Mouse (Mus musculus) urinary bladder, postnatal 0 days (tissue): ENCODE results near the gene Trim41. TPM values are rescaled to one million over a fixed set of nuclear protein-coding genes. Genes with fewer than 3 reads are reported as not detected.

Source experiments
- polyA plus RNA-seq: library from polyadenylated mRNA; unstranded; fragments of >200 nt; fragmentation: Nextera tagmentation; extraction: Ambion mirVana; gene quantifications from 2 replicates; pipeline ENCODE4 v1.2.1, GENCODE M21; 2015

Trim41 gene
- polyA plus RNA-seq: 2.9 and 3.3 TPM in 2 replicates

DNA sequence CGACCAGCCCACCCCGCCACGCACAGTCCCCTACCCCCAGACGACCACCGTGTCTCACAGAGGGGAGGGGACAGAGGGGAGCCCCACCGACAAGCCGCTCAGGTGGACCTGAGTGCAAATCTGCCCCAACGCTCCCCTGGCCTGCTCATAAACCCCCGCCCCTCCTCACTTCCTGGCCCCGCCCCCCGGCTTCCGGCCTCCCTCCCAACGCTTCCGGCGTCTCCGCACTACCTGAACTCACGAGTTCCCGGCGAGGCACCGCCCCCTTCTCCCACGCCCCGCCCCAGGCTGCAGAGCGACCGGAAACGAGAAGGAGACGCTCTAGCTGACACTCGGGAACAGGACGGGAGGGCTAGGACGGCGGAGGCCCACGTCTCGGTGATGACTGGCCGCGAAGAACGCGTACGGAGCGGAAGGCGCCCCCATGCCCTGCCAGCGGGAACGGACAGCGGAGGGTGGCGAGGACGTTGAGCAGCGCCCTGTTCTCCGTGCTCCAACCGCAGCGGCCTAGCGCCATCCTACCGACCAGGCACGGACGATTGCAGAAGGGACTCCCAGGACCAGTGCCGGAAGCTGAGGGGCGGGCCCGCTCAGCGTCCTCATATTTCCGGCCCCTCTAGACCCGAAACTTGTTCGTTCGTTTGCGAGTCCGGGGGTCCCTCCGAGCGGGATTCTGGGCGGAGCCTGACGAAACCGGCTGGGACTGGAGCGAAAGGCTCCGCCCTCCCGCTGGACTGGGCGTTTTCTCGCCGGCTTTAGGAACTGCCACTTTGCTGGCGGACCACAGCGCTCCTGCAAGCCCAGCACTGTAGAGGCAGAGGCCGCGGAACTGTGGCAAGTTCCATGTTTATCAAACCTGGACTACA is at the start of gene Trim41:
Gene Trim41 (minus strand): TSS at position 554 of the 866 bp plus-strand sequence.

DNA sequence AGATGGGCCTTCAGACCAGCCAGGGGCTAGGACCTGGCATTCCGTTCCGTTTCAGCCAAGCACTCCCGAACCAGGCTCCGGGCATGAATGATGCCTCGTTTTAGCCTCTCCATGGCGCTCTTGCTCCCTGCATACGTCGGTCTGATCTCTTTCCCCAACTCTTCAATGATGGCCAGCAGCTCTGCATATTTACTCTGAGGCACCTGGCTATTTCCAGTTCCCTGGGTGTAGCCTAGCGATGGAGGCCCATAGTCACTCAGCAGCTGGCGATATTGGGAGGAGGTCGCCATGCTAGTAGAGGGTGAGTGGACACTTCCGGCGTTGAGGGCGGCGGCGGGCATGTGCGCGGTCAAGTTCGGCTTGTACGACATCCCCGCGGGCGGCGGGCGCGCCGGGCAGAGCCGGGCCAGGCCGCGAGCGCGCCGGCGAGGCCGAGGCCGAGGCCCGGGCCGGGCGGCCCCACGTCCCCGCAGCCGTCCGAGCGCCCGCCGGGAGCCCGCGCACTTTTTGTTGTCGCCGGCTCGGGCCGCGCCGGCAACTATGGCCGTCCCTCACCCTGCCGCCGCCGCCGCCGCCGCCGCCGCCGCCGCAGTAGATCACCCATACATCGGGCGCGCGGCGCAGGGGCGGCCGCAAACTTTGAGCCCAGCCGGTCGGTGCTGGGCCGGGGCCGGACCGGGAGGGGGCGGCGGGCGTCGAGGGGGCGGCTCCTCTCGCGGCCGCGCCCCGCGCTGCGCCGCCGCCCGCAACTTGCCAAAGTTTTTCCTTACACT is 9.0 kb upstream of the Trim41 start, which contains the start of the genes Trim7 and Gm12184:
Gene Trim7 (plus strand): TSS at position 162 of the 773 bp plus-strand sequence.
Gene Gm12184 (minus strand): TSS at position 677 of the 773 bp plus-strand sequence.

DNA sequence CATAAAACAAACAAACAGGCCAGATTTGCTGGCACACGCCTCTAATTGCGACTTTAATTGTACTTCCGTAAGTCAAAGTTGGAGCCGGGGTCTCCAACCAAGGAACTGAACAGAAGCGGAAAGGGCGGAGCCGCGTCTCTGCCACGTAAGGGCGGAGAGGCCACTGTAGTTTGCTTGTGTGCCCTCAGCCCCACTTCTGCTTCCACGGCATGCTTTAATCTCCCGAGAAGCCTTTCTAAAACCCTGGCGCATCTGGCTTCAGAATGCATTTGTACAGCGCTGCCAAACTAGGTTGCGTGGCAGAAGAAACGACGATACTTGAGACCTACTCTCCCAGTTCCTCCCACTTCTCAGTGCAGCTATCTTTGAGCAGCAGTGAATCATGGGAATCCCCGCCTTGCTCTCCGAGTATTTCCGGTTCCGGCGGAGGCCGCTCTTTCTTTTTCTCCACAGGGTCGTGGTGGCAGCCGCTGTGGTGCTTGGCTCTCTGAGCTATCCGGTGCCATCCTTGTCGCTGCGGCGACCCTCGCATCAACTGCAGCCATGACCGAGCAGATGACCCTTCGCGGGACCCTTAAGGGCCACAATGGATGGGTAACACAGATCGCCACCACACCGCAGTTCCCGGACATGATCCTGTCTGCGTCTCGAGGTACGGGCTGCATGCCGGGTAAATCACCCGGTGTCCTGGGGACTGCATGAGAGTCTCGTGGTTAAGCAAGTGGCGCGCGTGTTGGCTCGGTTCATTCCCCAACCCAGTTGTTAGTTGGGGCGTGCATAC is 17.0 kb downstream of the Trim41 start, which contains the start of gene Rack1:
Gene Rack1 (plus strand): TSS at position 412 of the 781 bp plus-strand sequence.

Other genes starting within 250 kb of the Trim41 start
- 509 and 548 TPM in 2 replicates for gene Rack1, start 17.0 kb downstream of the Trim41 start, polyA plus RNA-seq
- gene Trim7, start 8.8 kb upstream of the Trim41 start, polyA plus RNA-seq: 6.9 and 9.6 TPM in 2 replicates
- gene Gm12184, start 9.3 kb upstream of the Trim41 start, polyA plus RNA-seq: 1.2 and 3.4 TPM in 2 replicates
- 16.1 TPM in 2 replicates for gene Irgm1, start 54.3 kb upstream of the Trim41 start, polyA plus RNA-seq
- 0.33 and 0.41 TPM in 2 replicates for gene Gm5431, start 84.9 kb upstream of the Trim41 start, polyA plus RNA-seq
- 4.9 and 5.6 TPM in 2 replicates for gene Psme2b, start 128.8 kb upstream of the Trim41 start, polyA plus RNA-seq
- gene Olfr56, start 161.5 kb upstream of the Trim41 start, polyA plus RNA-seq: 0.12 TPM in 1 of 2 replicates, not detected in the other
- gene 9930111J21Rik1, start 162.0 kb upstream of the Trim41 start, polyA plus RNA-seq: 2.5 and 3.0 TPM in 2 replicates
- 0.02 TPM in 1 of 2 replicates, not detected in the other for gene Gm12185, start 174.9 kb upstream of the Trim41 start, polyA plus RNA-seq
- 0.85 and 1.6 TPM in 2 replicates for gene Tgtp1, start 176.8 kb upstream of the Trim41 start, polyA plus RNA-seq
- gene 9930111J21Rik2, start 233.9 kb upstream of the Trim41 start, polyA plus RNA-seq: 2.0 TPM in 2 replicates
- 0.48 and 0.78 TPM in 2 replicates for gene Tgtp2, start 246.9 kb upstream of the Trim41 start, polyA plus RNA-seq